Mouse (Mus musculus) limb, embryonic 11.5 days (tissue): ENCODE measurements around the gene Vim. TPM values are rescaled to one million over a fixed set of nuclear protein-coding genes. Genes with fewer than 3 reads are reported as not detected.
"Not testable (repeated sequence)": the region's sequence is repeated elsewhere in the genome, so short reads cannot be mapped to it uniquely, and the experiment has no call there.

Experiments used
- ATAC-seq: fragments of 200-750 bp; cut with Nextera tagmentation; 2 replicates; pipeline ENCODE4 v1.8.0; 2017; ENCODE audit warnings: low read depth; ENCODE audit not compliant: insufficient number of reproducible peaks, low FRiP score, low TSS enrichment
- DNase-seq: peaks from one replicate; pipeline ENCODE4 v3.0.0-alpha.2; 2015; ENCODE audit warnings: low spot score
- H3K27ac ChIP-seq: fragments of 300-500 bp; sonication (generic); replicated peaks from 2 replicates; pipeline ENCODE4 v1.5.1; 2014; ENCODE audit warnings: low read depth, mild to moderate bottlenecking, low read length
- H3K27me3 ChIP-seq: fragments of 300-500 bp; sonication (generic); 2 replicates; pipeline ENCODE4 v1.6.1; 2014; ENCODE audit warnings: mild to moderate bottlenecking, low read length, mixed read lengths; ENCODE audit not compliant: control insufficient read depth, insufficient read depth
- H3K36me3 ChIP-seq: fragments of 300-500 bp; sonication (generic); 2 replicates; pipeline ENCODE4 v1.6.1; 2014; ENCODE audit warnings: mild to moderate bottlenecking, low read length, moderate library complexity, mixed read lengths; ENCODE audit not compliant: control insufficient read depth, insufficient read depth
- H3K4me1 ChIP-seq: fragments of 300-500 bp; sonication (generic); 2 replicates; pipeline ENCODE4 v1.6.1; 2014; ENCODE audit warnings: low read length, mixed read lengths; ENCODE audit not compliant: control insufficient read depth, insufficient read depth
- H3K4me2 ChIP-seq: fragments of 300-500 bp; sonication (generic); 2 replicates; pipeline ENCODE4 v1.6.1; 2014; ENCODE audit warnings: low read depth, mild to moderate bottlenecking, moderate library complexity; ENCODE audit not compliant: severe bottlenecking
- H3K4me3 ChIP-seq: fragments of 300-500 bp; sonication (generic); 2 replicates; pipeline ENCODE4 v1.5.1; 2014; ENCODE audit warnings: low read depth, low read length
- H3K9ac ChIP-seq: fragments of 300-500 bp; sonication (generic); 2 replicates; pipeline ENCODE4 v1.6.1; 2014; ENCODE audit warnings: mild to moderate bottlenecking, low read length
- H3K9me3 ChIP-seq: fragments of 300-500 bp; sonication (generic); 2 replicates; pipeline ENCODE4 v1.6.1; 2016; ENCODE audit warnings: low read length; ENCODE audit not compliant: control insufficient read depth
- WGBS: fragments of 180-500 bp; shearing (Covaris S2); extraction: QIAGEN DNeasy Blood & Tissue Kit; methylation state at CpG from one replicate; pipeline ENCODE4 v1.1.7; 2014; 5-methylcytosine and 5-hydroxymethylcytosine counted together
- polyA plus RNA-seq: library from polyadenylated mRNA; unstranded; fragments of >200 nt; fragmentation: Nextera tagmentation; extraction: Ambion mirVana; gene quantifications from 2 replicates; pipeline ENCODE4 v1.2.1, GENCODE M21; 2014

Vim gene
- polyA plus RNA-seq, 1 experiment from 2014 or later: 406 TPM

GRCm38 (mm10) chr2:13582184-13582583 is 8.5 kb downstream of the Vim start:
- 87% methylated on average over 3 of the region's 3 CpGs for WGBS
- H3K9ac ChIP-seq: no peak overlapping the region
- no peak overlapping the region for H3K4me3 ChIP-seq
- no peaks in the 10 kb centered on the region for H3K9me3 ChIP-seq
- no peaks in the 10 kb centered on the region for H3K27me3 ChIP-seq
- ATAC-seq (no peak), DNase-seq (no peak)
- H3K36me3 ChIP-seq: peaks cover 10% of the 10 kb centered on the region; the same call in 1 of the 2 replicates
- no peak overlapping the region for H3K4me2 ChIP-seq
- H3K4me1 ChIP-seq: no peaks in the 10 kb centered on the region
- H3K27ac ChIP-seq: no peak overlapping the region

GRCm38 (mm10) chr2:13583746-13584145 is 10.0 kb downstream of the Vim start:
- H3K9ac ChIP-seq, DNase-seq, H3K9me3 ChIP-seq: not testable (repeated sequence)

GRCm38 (mm10) chr2:13593328-13593727 is 19.6 kb downstream of the Vim start:
- no peak overlapping the region for H3K4me2 ChIP-seq
- no peaks in the 10 kb centered on the region for H3K9me3 ChIP-seq
- no peaks in the 10 kb centered on the region for H3K36me3 ChIP-seq
- ATAC-seq: no peak
- H3K27ac ChIP-seq: no peak overlapping the region
- DNase-seq: no peak
- H3K9ac ChIP-seq: no peak overlapping the region
- no peak overlapping the region for H3K4me3 ChIP-seq
- WGBS: 83% methylated on average over 4 of the region's 4 CpGs
- H3K4me1 ChIP-seq: no peaks in the 10 kb centered on the region
- H3K27me3 ChIP-seq: no peaks in the 10 kb centered on the region

More at GRCm38 (mm10) chr2:13583746-13584145, 10.0 kb downstream of the Vim start:
- H3K27ac ChIP-seq, H3K4me3 ChIP-seq, H3K4me1 ChIP-seq, H3K36me3 ChIP-seq, H3K4me2 ChIP-seq, ATAC-seq, H3K27me3 ChIP-seq: not testable (repeated sequence)

GRCm38 (mm10) chr2:13596965-13597656 is 23.4 kb downstream of the Vim start:
- WGBS: 77% methylated on average over 1 of the region's 1 CpGs
- no peak overlapping the region for H3K4me3 ChIP-seq
- ATAC-seq: no peak

DNA sequence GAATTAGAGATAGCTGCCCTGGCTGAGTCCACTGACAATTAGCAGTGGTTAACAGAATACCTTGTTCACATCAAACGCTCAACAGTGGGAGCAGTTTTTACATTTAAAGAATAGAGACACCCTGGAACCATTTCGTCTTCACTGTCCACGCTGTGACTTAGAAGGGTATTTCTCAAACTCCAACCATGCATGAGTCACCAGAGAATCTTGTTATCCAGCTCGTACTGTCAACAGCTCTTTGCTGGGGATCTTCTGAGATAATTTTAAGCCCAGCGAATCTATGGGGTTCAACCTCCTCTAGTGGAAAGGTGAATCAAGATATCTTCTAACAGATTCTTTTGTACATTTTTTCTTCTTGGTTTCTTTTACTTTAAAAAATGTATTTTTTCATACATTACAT is 24.4 kb downstream of the Vim start:
- H3K27ac ChIP-seq: no peak overlapping the region

More at GRCm38 (mm10) chr2:13596965-13597656, 23.4 kb downstream of the Vim start:
- H3K9ac ChIP-seq: no peak overlapping the region
- H3K27me3 ChIP-seq: no peaks in the 10 kb centered on the region
- no peaks in the 10 kb centered on the region for H3K4me1 ChIP-seq
- no peak for DNase-seq
- no peaks in the 10 kb centered on the region for H3K36me3 ChIP-seq
- no peak overlapping the region for H3K27ac ChIP-seq
- H3K4me2 ChIP-seq: no peak overlapping the region
- no peaks in the 10 kb centered on the region for H3K9me3 ChIP-seq

GRCm38 (mm10) chr2:13603093-13603492 is 29.4 kb downstream of the Vim start:
- ATAC-seq: no peak
- H3K4me1 ChIP-seq: no peaks in the 10 kb centered on the region
- no peaks in the 10 kb centered on the region for H3K9me3 ChIP-seq
- H3K27ac ChIP-seq: no peak overlapping the region
- DNase-seq: no peak
- no peaks in the 10 kb centered on the region for H3K27me3 ChIP-seq
- no peak overlapping the region for H3K9ac ChIP-seq
- H3K4me2 ChIP-seq: no peak overlapping the region
- H3K4me3 ChIP-seq: no peak overlapping the region
- H3K36me3 ChIP-seq: no peaks in the 10 kb centered on the region

More for the DNA sequence above, 24.4 kb downstream of the Vim start:
- H3K9ac ChIP-seq: no peak overlapping the region
- no peaks in the 10 kb centered on the region for H3K4me1 ChIP-seq
- 76% methylated on average over 5 of the region's 5 CpGs for WGBS
- no peak overlapping the region for H3K4me3 ChIP-seq
- ATAC-seq (no peak), DNase-seq (no peak)
- H3K9me3 ChIP-seq: no peaks in the 10 kb centered on the region
- H3K36me3 ChIP-seq: no peaks in the 10 kb centered on the region
- H3K4me2 ChIP-seq: no peak overlapping the region
- H3K27me3 ChIP-seq: no peaks in the 10 kb centered on the region

GRCm38 (mm10) chr2:13603636-13604035 is 29.9 kb downstream of the Vim start:
- H3K4me2 ChIP-seq, H3K4me3 ChIP-seq, H3K4me1 ChIP-seq, H3K9me3 ChIP-seq, H3K9ac ChIP-seq, H3K27ac ChIP-seq, H3K27me3 ChIP-seq, H3K36me3 ChIP-seq, DNase-seq, ATAC-seq: not testable (repeated sequence)
- 55% methylated on average over 5 of the region's 5 CpGs for WGBS

DNA sequence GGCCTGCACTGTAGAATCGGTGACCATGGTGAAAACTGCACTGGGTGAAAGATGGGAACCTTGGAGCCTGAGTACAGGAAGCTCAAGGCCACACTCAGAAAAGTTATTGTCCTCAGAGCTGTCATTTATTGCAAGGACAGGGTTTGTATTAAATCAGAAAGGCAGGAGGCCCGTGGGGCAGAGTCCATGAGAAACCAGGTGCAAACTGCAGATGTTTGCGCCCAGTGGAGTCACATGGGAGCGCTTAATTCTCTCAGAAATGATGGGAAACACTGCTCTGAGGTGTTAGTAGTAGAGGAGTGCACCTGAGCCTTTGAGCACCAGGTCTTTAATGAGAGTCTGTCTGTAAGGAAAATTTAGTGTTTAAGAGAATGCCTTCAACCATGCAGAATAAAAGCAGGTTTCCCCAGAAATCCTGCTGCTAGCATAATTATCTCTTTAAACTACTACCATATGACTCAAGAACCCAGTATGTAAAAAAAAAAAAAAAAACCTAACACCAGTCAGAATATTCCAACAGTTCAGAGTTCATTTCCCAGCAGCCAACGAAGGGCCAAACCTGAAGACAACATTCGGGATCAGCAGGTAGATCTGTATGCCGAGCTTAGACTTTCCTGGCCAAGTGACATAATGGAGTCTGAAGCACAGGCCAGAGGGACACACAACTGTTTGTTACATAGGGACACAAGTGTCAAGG is 56.6 kb downstream of the Vim start:
- Histone ChIP-seq H3K4me3 (no peak overlapping the region), H3K9ac (no peak overlapping the region; the same call in 1 of the 2 replicates), H3K4me1 (0 out of 2 replicates have a peak, but pooled peaks cover 3% of the 10 kb centered on the region), H3K27ac (no peak overlapping the region), H3K36me3 (no peaks in the 10 kb centered on the region), H3K27me3 (no peaks in the 10 kb centered on the region), H3K9me3 (no peaks in the 10 kb centered on the region), H3K4me2 (no peak overlapping the region)
- 53% methylated on average over 7 of the region's 7 CpGs for WGBS
- DNase-seq (peak; percentile 48), ATAC-seq (peak; percentile 53)
